ENCODE assay signal across 26 mouse cellular contexts in genomic region chr3:26608531-26608930, GRCm38 (mm10). TPM values are rescaled to one million over a fixed set of nuclear protein-coding genes. Genes with fewer than 3 reads are reported as not detected.
DNase-seq lines count a peak whose midpoint lies in the region; TF ChIP-seq lines count a peak whose summit lies in the region.
"Had no signal": no experiment of that assay in that cellular context is flagged by ENCODE, and none has a peak within 500 bp of the region (broad histone marks: within the 10 kb centered on the region; RNA-seq: fewer than 3 reads in every experiment).

No protein-coding gene starts in this region.

- in situ Hi-C loops in ES-E14 (cut with MboI; ENCODE audit: low sequenced_read_pairs in 2 of 2, unreplicated experiment in 2 of 2), result no loop called here

- H3K4me3 ChIP-seq in ES-E14 (ENCODE audit: insufficient read depth in 1 of 2, low read depth in 1 of 2, low read length in 2 of 2, poor library complexity in 1 of 2, severe bottlenecking in 1 of 2), result no peak overlapping the region

- no peaks in the 10 kb centered on the region for H3K36me3 ChIP-seq in ES-E14 (ENCODE audit: control insufficient read depth, insufficient read depth, low read length, poor library complexity, severe bottlenecking)
- H3K36me3 ChIP-seq: G1E had no signal

- H3K9ac ChIP-seq in ES-E14 (ENCODE audit: insufficient read depth, low read depth, low read length, poor library complexity, severe bottlenecking), result no peak overlapping the region

- no peaks in the 10 kb centered on the region for H3K9me3 ChIP-seq in ES-E14 (ENCODE audit: control insufficient read depth, insufficient read depth, low read depth, low read length)
- H3K9me3 ChIP-seq: G1E had no signal

- DNase-seq in ES-CJ7 (ENCODE audit: low read depth, low spot score) (peak; percentile 56), ES-E14 (ENCODE audit: low read depth, low spot score) (peak; percentile 33), R1 (ENCODE audit: low read depth, low spot score) (peak; percentile 88), ZHBTc4 (ENCODE audit: low read depth, low spot score) (peak; percentile 85)
- no peak for DNase-seq in layer of hippocampus, adult 8-10 months (ENCODE audit: low spot score in 2 of 2)
- no peak for DNase-seq in thymus, postnatal 14 days
- DNase-seq in thymus, postnatal 25 days, result no peak
- DNase-seq in testis, postnatal 14 days (ENCODE audit: low spot score), result no peak
- DNase-seq: adrenal gland, adult 2 months; adrenal gland, adult 8-10 months; adrenal gland, postnatal 10 days; adrenal gland, postnatal 14 days; adrenal gland, postnatal 25 days; adrenal gland, postnatal 36 days; B cell, adult 2 months; cerebellum, adult 11 months; cerebellum, adult 11-12 months; cerebellum, adult 18-20 months; cerebellum, adult 2 months; cerebellum, adult 8-10 months; cerebellum, adult 9-10 months had no signal

- no peaks in the 10 kb centered on the region for H3K4me1 ChIP-seq in ES-E14 (ENCODE audit: control insufficient read depth in 2 of 2, insufficient read depth in 2 of 2, low read length in 2 of 2, poor library complexity in 1 of 2)

- no peak overlapping the region for H3K27ac ChIP-seq in ES-E14 (ENCODE audit: insufficient read depth, low read depth, low read length, poor library complexity, severe bottlenecking)

TF ChIP-seq in ES-E14, 5 proteins besides CTCF, POLR2A, EP300 and RAD21:
- no peak for TF ChIP-seq HCFC1 (IDR thresholded peaks at IDR 0.05; ENCODE audit: borderline replicate concordance, insufficient read depth, low read length)
- no peak for TF ChIP-seq ZNF384 (IDR thresholded peaks at IDR 0.05; ENCODE audit: low read depth, low read length)
- no peak for TF ChIP-seq ZC3H11A (IDR thresholded peaks at IDR 0.05; ENCODE audit: borderline replicate concordance, low read depth, low read length)
- no peak for TF ChIP-seq MAFK (IDR thresholded peaks at IDR 0.05; ENCODE audit: insufficient read depth, low read depth, low read length)
- no peak for TF ChIP-seq CHD2 (IDR thresholded peaks at IDR 0.05; ENCODE audit: low read depth, low read length)

RNA-seq across cellular contexts. Expression of gene Spata16, which starts 28.9 kb away (rescaled TPM):
- not detected in 2 replicates for total RNA-seq in ES-E14 (2012; rRNA removed)
- not detected for total RNA-seq in layer of hippocampus, adult 8-10 months (2022)
- total RNA-seq: adrenal gland, adult 18-20 months; adrenal gland, adult 2 months; adrenal gland, adult 8-10 months; adrenal gland, postnatal 10 days; adrenal gland, postnatal 14 days; adrenal gland, postnatal 25 days; adrenal gland, postnatal 36 days; adrenal gland, postnatal 4 days; CH12.LX; G1E; MEL had no signal

Comparison
In these comparisons a context has a peak if more than half of its experiments do, and no peak if none do; other contexts are left out.
1. DNase-seq: peak in ES-CJ7 (single experiment), ES-E14 (single experiment), R1 (single experiment) and ZHBTc4 (single experiment); none in layer of hippocampus, adult 8-10 months (0 of 2), thymus, postnatal 14 days (single experiment), thymus, postnatal 25 days (single experiment) and testis, postnatal 14 days (single experiment).